Mouse (Mus musculus) splenic B cell, adult 2 months (primary cell): ENCODE data around the gene Agps.
"Not testable (repeated sequence)": the region's sequence is repeated elsewhere in the genome, so short reads cannot be mapped to it uniquely, and the experiment has no call there.

Source experiments
- DNase-seq: peaks from one replicate; pipeline ENCODE4 v3.0.0-alpha.2; 2011; ENCODE audit warnings: low read depth, low spot score
- H3K27me3 ChIP-seq: 2 replicates; pipeline ENCODE4 v1.6.1; 2012; ENCODE audit warnings: mild to moderate bottlenecking, low read length, moderate library complexity, mixed read lengths; ENCODE audit not compliant: control insufficient read depth, poor library complexity, insufficient read depth, severe bottlenecking
- H3K36me3 ChIP-seq: 2 replicates; pipeline ENCODE4 v1.6.1; 2012; ENCODE audit warnings: mild to moderate bottlenecking, low read length, moderate library complexity, mixed read lengths; ENCODE audit not compliant: control insufficient read depth, poor library complexity, insufficient read depth, severe bottlenecking

Agps gene

DNA sequence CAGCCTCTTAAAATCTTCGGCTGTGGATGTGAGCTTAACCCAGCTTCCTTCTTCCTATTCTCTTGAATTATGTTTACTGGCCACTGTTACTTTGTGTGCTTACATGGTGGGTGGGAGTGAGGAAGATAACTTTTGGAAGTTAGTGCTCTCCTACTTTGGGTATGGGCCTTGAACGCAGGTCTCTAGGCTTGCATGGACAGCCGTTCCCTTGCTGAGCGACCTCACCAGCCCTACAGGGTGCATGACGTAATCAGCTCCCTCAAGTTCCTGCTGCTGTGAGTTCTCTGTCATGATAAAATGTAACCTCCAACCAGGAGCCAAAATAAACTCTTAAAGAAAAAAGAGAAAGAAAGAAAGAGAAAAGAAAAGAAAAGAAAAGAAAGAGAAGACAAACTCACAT lies 132.1 kb downstream of the Agps start:
- Histone ChIP-seq H3K27me3 (no peaks in the 10 kb centered on the region), H3K36me3 (no peaks in the 10 kb centered on the region)
- no peak for DNase-seq

DNA sequence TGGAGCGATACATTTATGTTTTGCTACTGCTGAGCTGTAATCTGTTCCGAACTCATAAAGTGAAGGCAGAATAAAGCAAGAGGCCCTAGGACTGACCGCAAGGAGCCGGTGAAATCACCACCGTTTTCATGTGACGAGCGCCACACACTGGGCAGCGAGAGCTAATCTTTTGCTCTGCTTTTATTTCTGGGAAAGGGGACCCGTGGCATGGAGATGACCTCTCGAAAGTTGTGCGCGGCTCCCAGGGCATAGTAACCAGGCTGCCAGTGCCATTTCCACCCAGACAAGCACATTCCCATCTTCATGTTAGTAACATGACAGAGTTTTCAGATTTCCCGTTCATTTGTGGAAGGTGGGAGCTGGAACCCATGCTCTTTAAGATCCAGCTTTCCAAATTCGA lies 132.5 kb downstream of the Agps start:
- Histone ChIP-seq H3K36me3 (no peaks in the 10 kb centered on the region), H3K27me3 (no peaks in the 10 kb centered on the region)
- peak; percentile 44 for DNase-seq

DNA sequence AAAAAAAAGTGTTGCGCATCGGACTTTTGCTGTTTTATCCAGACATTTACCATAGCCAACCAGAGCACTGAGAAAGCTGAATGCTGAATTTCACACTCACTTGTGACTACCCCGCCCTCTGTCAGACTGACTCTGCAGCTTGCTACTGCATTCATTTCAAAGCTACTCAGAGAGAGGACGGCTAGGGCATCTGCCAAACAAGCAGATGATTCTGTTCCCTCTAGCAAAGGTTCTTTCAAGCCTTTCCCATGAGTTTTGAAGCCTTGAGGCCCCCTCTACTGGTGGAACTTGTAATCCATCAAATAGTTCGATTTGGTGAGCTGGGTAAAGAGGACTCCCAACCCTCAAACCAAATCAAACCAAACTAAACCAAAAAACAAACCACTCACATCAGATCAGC lies 133.0 kb downstream of the Agps start:
- Histone ChIP-seq H3K27me3 (no peaks in the 10 kb centered on the region), H3K36me3 (no peaks in the 10 kb centered on the region)
- DNase-seq, result peak; percentile 71

DNA sequence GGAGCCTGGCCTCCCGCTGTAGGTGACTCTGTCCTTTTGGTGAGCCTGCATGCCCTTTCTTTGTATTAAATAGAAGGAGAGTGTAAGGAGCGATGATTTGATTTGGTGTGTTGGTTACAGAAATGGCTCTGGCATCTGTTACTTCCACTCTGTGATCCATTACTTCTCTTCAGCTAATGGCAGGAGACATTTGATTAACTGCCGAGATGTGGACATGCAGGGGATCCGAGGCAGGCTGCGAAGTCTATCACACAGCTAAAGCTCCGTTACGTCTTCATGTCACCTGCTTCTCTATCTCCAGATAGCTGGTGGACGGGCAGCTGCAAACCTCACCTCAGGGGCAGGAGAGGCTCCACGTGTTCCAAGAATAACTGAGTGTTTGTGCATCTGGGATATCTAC lies 142.2 kb downstream of the Agps start:
- no peaks in the 10 kb centered on the region for H3K36me3 ChIP-seq
- DNase-seq, result no peak
- no peaks in the 10 kb centered on the region for H3K27me3 ChIP-seq

DNA sequence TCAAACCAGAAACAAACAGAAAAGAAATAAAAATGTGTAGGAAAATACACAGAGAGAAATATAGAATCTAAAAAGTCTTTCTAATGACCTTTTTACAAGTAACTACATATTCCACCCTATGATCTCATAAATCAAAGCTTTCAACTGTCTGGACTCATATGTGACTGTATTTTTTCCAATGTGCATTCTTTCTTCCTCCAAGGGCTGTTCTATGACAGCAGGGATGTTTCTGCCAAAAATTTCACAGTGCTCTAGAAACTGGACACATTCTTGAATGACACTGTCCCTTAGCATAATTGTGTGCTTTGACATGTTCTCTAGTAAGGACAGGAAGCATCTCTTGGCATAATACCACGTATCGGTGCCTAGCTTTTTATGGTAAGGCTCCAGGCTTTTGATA lies 144.1 kb downstream of the Agps start:
- H3K36me3 ChIP-seq, H3K27me3 ChIP-seq, DNase-seq: not testable (repeated sequence)

DNA sequence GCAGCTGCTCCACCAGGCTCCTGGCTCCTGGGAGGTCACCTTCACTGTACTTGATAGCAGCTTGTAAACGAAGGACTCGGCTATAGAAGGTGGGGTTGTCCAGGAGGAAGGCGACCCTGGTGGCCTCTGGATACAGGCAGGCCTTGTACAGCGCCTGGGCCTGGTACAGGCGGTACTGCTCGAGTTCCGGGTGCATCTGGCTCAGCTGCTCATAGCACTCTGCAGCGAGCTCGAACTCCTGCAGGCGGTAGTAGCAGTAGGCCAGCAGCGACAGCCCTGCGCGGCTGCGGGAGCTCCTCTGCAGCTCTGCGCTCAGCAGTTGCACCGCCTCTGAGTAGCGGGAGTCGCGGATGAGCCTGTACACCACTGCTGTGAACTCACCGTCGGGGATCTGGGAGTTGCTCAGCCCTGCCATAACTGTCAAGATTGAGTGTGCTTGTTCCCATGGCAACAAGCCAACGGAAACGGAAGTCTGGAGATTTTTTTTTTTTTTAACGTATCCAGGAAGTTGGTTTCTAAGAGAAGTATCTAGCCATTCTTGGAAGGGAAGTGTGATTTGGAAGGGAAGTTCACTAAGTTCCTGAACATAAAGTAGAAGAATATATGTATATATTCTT lies 145.9 kb downstream of the Agps start, which contains the start of gene Ttc30a2:
TSS of gene Ttc30a2 (minus strand) at position 419 of the 617 bp plus-strand sequence.
- peak; percentile 34 for DNase-seq
- H3K36me3 ChIP-seq, H3K27me3 ChIP-seq: not testable (repeated sequence)
